Mouse (Mus musculus): ENCODE results near the gene Dnajc3. TPM values are rescaled to one million over a fixed set of nuclear protein-coding genes. Genes with fewer than 3 reads are reported as not detected.

The Dnajc3 gene
- total and polyA plus RNA-seq, 3 experiments: 29.0 to 40.6 (median 31.6) TPM

DNA sequence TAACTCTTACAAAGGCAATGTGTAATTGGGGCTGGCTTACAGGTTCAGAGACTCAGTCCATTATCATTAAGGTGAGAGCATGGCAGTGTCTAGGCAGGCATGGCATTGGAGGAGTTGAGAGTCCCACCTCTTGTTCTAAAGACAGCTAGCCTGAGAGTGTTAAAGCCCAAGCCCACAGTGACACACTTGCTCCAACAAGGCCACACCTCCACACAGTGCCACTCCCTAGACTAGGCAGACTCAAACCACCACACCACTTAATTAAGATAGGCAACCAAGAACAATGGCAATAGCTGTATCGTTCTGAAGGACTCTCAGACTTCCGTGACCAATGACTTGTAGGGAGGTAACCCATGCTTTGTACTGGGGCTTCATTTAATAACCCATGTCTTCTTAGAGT is 7.0 kb upstream of the Dnajc3 start:
- dilution Hi-C loops (cut with MboI; ENCODE audit: extremely low pct_ligation_motif_present, extremely low pct_unique_long_range_greater_than_20kb, low sequenced_read_pairs) (no loop called here), in situ Hi-C loops (cut with MboI; ENCODE audit: low pct_ligation_motif_present, low pct_unique_long_range_greater_than_20kb, low sequenced_read_pairs) (no loop called here)
- TF ChIP-seq HCFC1 (IDR thresholded peaks at IDR 0.05; ENCODE audit: low read depth, low read length): no peak
- TF ChIP-seq ELF1 (IDR thresholded peaks at IDR 0.05; ENCODE audit: low read depth, low read length): no peak
- TF ChIP-seq CHD1 (IDR thresholded peaks at IDR 0.05; ENCODE audit: low read depth, low read length): no peak
- no peak for TF ChIP-seq KAT2A (IDR thresholded peaks at IDR 0.05; ENCODE audit: insufficient replicate concordance, low read length)
- no peak for TF ChIP-seq JUND (conservative IDR thresholded peaks at IDR 0.05; ENCODE audit: low read depth, low read length)
- no peak for TF ChIP-seq BHLHE40 (IDR thresholded peaks at IDR 0.05; ENCODE audit: low read depth, low read length)
- TF ChIP-seq TBP (conservative IDR thresholded peaks at IDR 0.05; ENCODE audit: low read depth, low read length): no peak
- no peak for TF ChIP-seq SIN3A (IDR thresholded peaks at IDR 0.05; ENCODE audit: low read length)
- no peak for TF ChIP-seq UBTF (IDR thresholded peaks at IDR 0.05; ENCODE audit: low read depth, low read length)
- TF ChIP-seq POLR2A (IDR thresholded peaks at IDR 0.05; ENCODE audit: low read depth, low read length): no peak
- TF ChIP-seq RCOR1 (conservative IDR thresholded peaks at IDR 0.05; ENCODE audit: low read depth, low read length): no peak
- no peak for TF ChIP-seq GABPA (IDR thresholded peaks at IDR 0.05; ENCODE audit: insufficient replicate concordance, low read depth, low read length)

DNA sequence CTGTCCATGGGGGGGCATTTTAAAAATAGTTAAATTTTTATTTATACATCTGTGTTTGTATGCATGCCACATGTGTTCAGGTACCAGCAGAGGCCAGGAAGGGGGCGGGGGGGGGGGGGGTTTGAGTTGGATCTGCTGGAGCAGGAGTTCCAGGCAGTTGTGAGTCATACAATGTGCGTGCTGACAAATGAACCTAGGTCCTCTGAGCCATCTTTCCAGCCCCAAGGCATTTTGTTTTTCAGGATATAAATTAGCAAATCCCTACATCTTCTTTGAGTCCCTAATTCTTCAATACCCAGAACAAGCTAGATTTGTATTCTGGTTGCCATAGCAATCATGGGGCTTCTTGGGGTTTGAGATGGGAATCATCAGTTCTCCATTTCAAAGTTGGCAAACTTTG is 6.6 kb upstream of the Dnajc3 start:
- Histone ChIP-seq H3K4me2 (ENCODE audit: insufficient read depth, low read depth, poor library complexity, severe bottlenecking) (no peak overlapping the region), H3K4me1 (ENCODE audit: control insufficient read depth in 1 of 2, insufficient read depth in 2 of 2) (peaks cover 16% of the 10 kb centered on the region in 2 experiments), H3K27ac (ENCODE audit: insufficient read depth, low read depth) (no peak overlapping the region), H3K79me2 (replicated peaks; ENCODE audit: control insufficient read depth, extremely low read depth, insufficient read depth, poor library complexity, severe bottlenecking) (no peaks in the 10 kb centered on the region), H3K36me3 (replicated peaks in 1 of 2; ENCODE audit: control insufficient read depth in 1 of 2, insufficient read depth in 1 of 2, low read length in 1 of 2) (no peaks in the 10 kb centered on the region), H3K27me3 (replicated peaks) (no peaks in the 10 kb centered on the region), H3K4me3 (replicated peaks in 1 of 3; ENCODE audit: low read depth in 2 of 3, low read length in 2 of 3, poor library complexity in 1 of 3) (no peak overlapping the region), H3K9ac (ENCODE audit: insufficient read depth, low read depth) (no peak overlapping the region), H3K9me3 (replicated peaks; ENCODE audit: low read length) (no peaks in the 10 kb centered on the region)
- dilution Hi-C loops (cut with MboI; ENCODE audit: extremely low pct_ligation_motif_present, extremely low pct_unique_long_range_greater_than_20kb, low sequenced_read_pairs): no loop called here
- no peak for DNase-seq (ENCODE audit: extremely low read depth)
- TF ChIP-seq POLR2A (IDR thresholded peaks at IDR 0.05; ENCODE audit: low read depth, low read length) (no peak), E2F4 (IDR thresholded peaks at IDR 0.05; ENCODE audit: insufficient replicate concordance, low read depth, low read length) (no peak), USF2 (conservative IDR thresholded peaks at IDR 0.05; ENCODE audit: low read depth, low read length) (no peak), POLR2AphosphoS2 (IDR thresholded peaks at IDR 0.05; ENCODE audit: low read depth, low read length) (no peak), JUN (IDR thresholded peaks at IDR 0.05; ENCODE audit: insufficient read depth, low read depth, low read length) (no peak), EP300 (IDR thresholded peaks at IDR 0.05; ENCODE audit: low read length) (no peak), MXI1 (IDR thresholded peaks at IDR 0.05; ENCODE audit: low read depth, low read length) (no peak), NRF1 (IDR thresholded peaks at IDR 0.05; ENCODE audit: low read depth, low read length) (no peak), MYC (IDR thresholded peaks at IDR 0.05; ENCODE audit: low read depth, low read length) (no peak), ETS1 (conservative IDR thresholded peaks at IDR 0.05; ENCODE audit: low read depth, low read length) (no peak), IRF4 (IDR thresholded peaks at IDR 0.05; ENCODE audit: low read depth, low read length) (no peak), ZKSCAN1 (IDR thresholded peaks at IDR 0.05; ENCODE audit: borderline replicate concordance, low read depth, low read length) (no peak), TCF12 (IDR thresholded peaks at IDR 0.05; ENCODE audit: low read depth, low read length) (no peak), ZMIZ1 (IDR thresholded peaks at IDR 0.05; ENCODE audit: low read depth, low read length) (no peak), PAX5 (IDR thresholded peaks at IDR 0.05; ENCODE audit: low read length) (no peak), CHD1 (IDR thresholded peaks at IDR 0.05; ENCODE audit: low read depth, low read length) (no peak), BHLHE40 (IDR thresholded peaks at IDR 0.05; ENCODE audit: low read depth, low read length) (no peak), ELF1 (IDR thresholded peaks at IDR 0.05; ENCODE audit: low read depth, low read length) (no peak), CHD2 (IDR thresholded peaks at IDR 0.05; ENCODE audit: low read length) (no peak)
- in situ Hi-C loops (cut with MboI; ENCODE audit: low pct_ligation_motif_present, low pct_unique_long_range_greater_than_20kb, low sequenced_read_pairs): no loop called here

More for the DNA sequence above, 7.0 kb upstream of the Dnajc3 start:
- Histone ChIP-seq H3K4me3 (replicated peaks in 1 of 3; ENCODE audit: low read depth in 2 of 3, low read length in 2 of 3, poor library complexity in 1 of 3) (no peak overlapping the region), H3K4me1 (ENCODE audit: control insufficient read depth in 1 of 2, insufficient read depth in 2 of 2) (peaks cover 15 to 16% of the 10 kb centered on the region in 2 experiments), H3K9ac (ENCODE audit: insufficient read depth, low read depth) (no peak overlapping the region), H3K27me3 (replicated peaks) (no peaks in the 10 kb centered on the region), H3K36me3 (replicated peaks in 1 of 2; ENCODE audit: control insufficient read depth in 1 of 2, insufficient read depth in 1 of 2, low read length in 1 of 2) (no peaks in the 10 kb centered on the region), H3K27ac (ENCODE audit: insufficient read depth, low read depth) (no peak overlapping the region), H3K4me2 (ENCODE audit: insufficient read depth, low read depth, poor library complexity, severe bottlenecking) (no peak overlapping the region), H3K79me2 (replicated peaks; ENCODE audit: control insufficient read depth, extremely low read depth, insufficient read depth, poor library complexity, severe bottlenecking) (no peaks in the 10 kb centered on the region), H3K9me3 (replicated peaks; ENCODE audit: low read length) (no peaks in the 10 kb centered on the region)
- DNase-seq (ENCODE audit: extremely low read depth): no peak
